In genomic region chr11:44517561-44518280, GRCm38 (mm10) we compare ENCODE assay signal across 8 mouse cellular contexts. TPM values are rescaled to one million over a fixed set of nuclear protein-coding genes. Genes with fewer than 3 reads are reported as not detected.
DNase-seq lines count a peak whose midpoint lies in the region; ATAC-seq and TF ChIP-seq lines count a peak whose summit lies in the region.

No protein-coding gene starts in this region.

- no peak overlapping the region for H3ac ChIP-seq in C2C12 (ENCODE audit: control insufficient read depth, insufficient read length, low read depth)

- no peaks in the 10 kb centered on the region for H3K27me3 ChIP-seq in C2C12 (ENCODE audit: control insufficient read depth, insufficient read depth, insufficient read length)
- H3K27me3 ChIP-seq in forebrain, postnatal 0 days (ENCODE audit: insufficient read depth, low read length) = no peaks in the 10 kb centered on the region
- H3K27me3 ChIP-seq in liver, postnatal 0 days (ENCODE audit: insufficient read depth, low read length) = no peaks in the 10 kb centered on the region

- no peaks in the 10 kb centered on the region for H3K9me3 ChIP-seq in forebrain, postnatal 0 days (ENCODE audit: low read length)
- H3K9me3 ChIP-seq in liver, postnatal 0 days (ENCODE audit: low read length) = no peaks in the 10 kb centered on the region

- intact Hi-C loops in gastrocnemius, adult 2 months (cut with DNase I) = no loop called here

- peak overlapping the region; percentile 84; the same call in 1 of the 2 replicates for H3K9ac ChIP-seq in forebrain, postnatal 0 days
- H3K9ac ChIP-seq in liver, postnatal 0 days (replicated peaks) = peak overlapping the region; percentile 96; the same call in 1 of the 2 replicates

- peak overlapping the region; percentile 98 for H3K4me3 ChIP-seq in gastrocnemius, adult 2 months
- peak overlapping the region; percentile 92 for H3K4me3 ChIP-seq in C2C12 (ENCODE audit: insufficient read depth, poor library complexity, severe bottlenecking)
- H3K4me3 ChIP-seq in forebrain, postnatal 0 days (ENCODE audit: low read depth, low read length) = peak overlapping the region; percentile 88
- H3K4me3 ChIP-seq in liver, postnatal 0 days (ENCODE audit: low read depth, low read length) = peak overlapping the region; percentile 99

- no peak for ATAC-seq in forebrain, postnatal 0 days
- no peak for ATAC-seq in liver, postnatal 0 days
- no peak for ATAC-seq in monocyte, adult 5-6 weeks (replicated peaks; ENCODE audit: insufficient number of reproducible peaks, low FRiP score, low TSS enrichment, poor library complexity, severe bottlenecking)

- no peak for TF ChIP-seq CTCF in gastrocnemius, adult 2 months (IDR thresholded peaks at IDR 0.05)
- TF ChIP-seq CTCF in C2C12 (IDR thresholded peaks at IDR 0.05; ENCODE audit: control insufficient read depth, insufficient read depth, insufficient read length) = no peak
- no peak for TF ChIP-seq CTCF in forebrain, postnatal 0 days (IDR thresholded peaks at IDR 0.05; ENCODE audit: low read depth)
- TF ChIP-seq CTCF in liver, postnatal 0 days (IDR thresholded peaks at IDR 0.05; ENCODE audit: low read depth) = peak; percentile 44

- no peak for DNase-seq in gastrocnemius, adult 2 months
- DNase-seq in gastrocnemius, postnatal 4 days (ENCODE audit: low spot score in 2 of 2) = no peak
- DNase-seq in forebrain, postnatal 0 days = peak; percentile 6
- no peak for DNase-seq in liver, postnatal 0 days
- DNase-seq in right cerebral cortex, postnatal 4 days = no peak
- no peak for DNase-seq in gastrocnemius, postnatal 10 days

- H3K79me2 ChIP-seq in C2C12 (ENCODE audit: control insufficient read depth, insufficient read depth) = peaks cover 39% of the 10 kb centered on the region

- no peaks in the 10 kb centered on the region for H3K36me3 ChIP-seq in C2C12 (ENCODE audit: control insufficient read depth, insufficient read depth)
- H3K36me3 ChIP-seq in forebrain, postnatal 0 days (ENCODE audit: insufficient read depth) = no peaks in the 10 kb centered on the region
- H3K36me3 ChIP-seq in liver, postnatal 0 days (replicated peaks; ENCODE audit: insufficient read depth, low read length) = no peaks in the 10 kb centered on the region

- 41% methylated on average over 6 of the region's 6 CpGs for WGBS in forebrain, postnatal 0 days
- WGBS in liver, postnatal 0 days (ENCODE audit: insufficient replicate concordance) = 52% methylated on average over 6 of the region's 6 CpGs

- H3K4me1 ChIP-seq in forebrain, postnatal 0 days (ENCODE audit: insufficient read depth) = peaks cover 16% of the 10 kb centered on the region
- peaks cover 33% of the 10 kb centered on the region for H3K4me1 ChIP-seq in liver, postnatal 0 days (ENCODE audit: insufficient read depth)

- no peak overlapping the region; the same call in 1 of the 2 replicates for H3K27ac ChIP-seq in gastrocnemius, adult 2 months
- peak overlapping the region; percentile 87; the same call in 1 of the 2 replicates for H3K27ac ChIP-seq in forebrain, postnatal 0 days (ENCODE audit: low read depth, low read length)
- peak overlapping the region; percentile 99 for H3K27ac ChIP-seq in liver, postnatal 0 days (ENCODE audit: low read depth)

- H3K4me2 ChIP-seq in forebrain, postnatal 0 days (ENCODE audit: low read depth) = peak overlapping the region; percentile 88
- peak overlapping the region; percentile 95 for H3K4me2 ChIP-seq in liver, postnatal 0 days (ENCODE audit: low read depth, low read length)

- no peak for TF ChIP-seq EP300 in liver, postnatal 0 days (IDR thresholded peaks at IDR 0.05; ENCODE audit: low read depth)

- H3K79me3 ChIP-seq in C2C12 (ENCODE audit: low read depth) = peaks cover 30% of the 10 kb centered on the region

TF ChIP-seq in C2C12, 6 proteins besides CTCF, POLR2A, EP300 and RAD21:
- TF ChIP-seq CEBPB (IDR thresholded peaks at IDR 0.05; ENCODE audit: low read depth) (no peak), USF1 (IDR thresholded peaks at IDR 0.05; ENCODE audit: low read depth) (no peak), MAX (IDR thresholded peaks at IDR 0.05) (no peak), MYOD1 (IDR thresholded peaks at IDR 0.05; ENCODE audit: control insufficient read depth, insufficient read length, low read depth) (no peak), MYOG (IDR thresholded peaks at IDR 0.05; ENCODE audit: control insufficient read depth, extremely low read depth, insufficient read length) (no peak), FOSL1 (IDR thresholded peaks at IDR 0.05; ENCODE audit: insufficient read depth, low read length, poor library complexity, severe bottlenecking) (no peak)

RNA-seq across cellular contexts. Expression of gene Rnf145, which starts 1.0 kb away (rescaled TPM):
- 1 to 10 TPM; 6.0 to 7.3 TPM for total RNA-seq in gastrocnemius, adult 2 months (2021)
- 10 to 100 TPM; 30.6 to 32.2 TPM for total RNA-seq in gastrocnemius, postnatal 4 days (2021)
- polyA plus RNA-seq in C2C12 (2012; fragmentation: generic; extraction: Trizol) = 68.9 TPM
- total RNA-seq in forebrain, postnatal 0 days (2014; rRNA removed) = 82.8 and 97.4 TPM in 2 replicates
- polyA plus RNA-seq in forebrain, postnatal 0 days (2015; fragmentation: Nextera tagmentation; extraction: Ambion mirVana) = 86.3 and 100 TPM in 2 replicates
- 31.9 and 32.7 TPM in 2 replicates for polyA plus RNA-seq in liver, postnatal 0 days (2015; fragmentation: Nextera tagmentation; extraction: Ambion mirVana)
- total RNA-seq in gastrocnemius, postnatal 10 days (2021) = 10 to 100 TPM; 14.3 to 24.9 TPM
- total RNA-seq in monocyte, adult 5-6 weeks (2017) = 56.7 to 93.5 TPM (median 62.8 TPM) in 3 replicates

RNA-seq across cellular contexts. Expression of gene Ublcp1, which starts 47.4 kb away (rescaled TPM):
- total RNA-seq in gastrocnemius, adult 2 months (2021) = 10 to 100 TPM; 24.6 to 30.2 TPM
- 10 to 100 TPM; 20.8 to 25.9 TPM for total RNA-seq in gastrocnemius, postnatal 4 days (2021)
- polyA plus RNA-seq in C2C12 (2012; fragmentation: generic; extraction: Trizol) = 17.7 TPM
- 34.3 and 42.2 TPM in 2 replicates for total RNA-seq in forebrain, postnatal 0 days (2014; rRNA removed)
- polyA plus RNA-seq in forebrain, postnatal 0 days (2015; fragmentation: Nextera tagmentation; extraction: Ambion mirVana) = 42.3 and 44.6 TPM in 2 replicates
- polyA plus RNA-seq in liver, postnatal 0 days (2015; fragmentation: Nextera tagmentation; extraction: Ambion mirVana) = 40.8 and 40.9 TPM in 2 replicates
- 10 to 100 TPM; 21.4 to 23.5 TPM for total RNA-seq in gastrocnemius, postnatal 10 days (2021)
- 50.1 to 70.9 TPM (median 70.8 TPM) in 3 replicates for total RNA-seq in monocyte, adult 5-6 weeks (2017)
